Mouse (Mus musculus) left cerebral cortex, adult 8-10 months (tissue): ENCODE measurements at regions not wholly inside any gene's neighbourhood (a gene's known extent, or its start where the extent isn't known, plus 50 kb on each side); places are given as distances from the start of the nearest gene placed in this dataset.

Experiments
- DNase-seq, 2 experiments: peaks; one replicate each; pipeline ENCODE4 v3.0.0; 2022; ENCODE audit warnings: low spot score in 2 of 2

DNA sequence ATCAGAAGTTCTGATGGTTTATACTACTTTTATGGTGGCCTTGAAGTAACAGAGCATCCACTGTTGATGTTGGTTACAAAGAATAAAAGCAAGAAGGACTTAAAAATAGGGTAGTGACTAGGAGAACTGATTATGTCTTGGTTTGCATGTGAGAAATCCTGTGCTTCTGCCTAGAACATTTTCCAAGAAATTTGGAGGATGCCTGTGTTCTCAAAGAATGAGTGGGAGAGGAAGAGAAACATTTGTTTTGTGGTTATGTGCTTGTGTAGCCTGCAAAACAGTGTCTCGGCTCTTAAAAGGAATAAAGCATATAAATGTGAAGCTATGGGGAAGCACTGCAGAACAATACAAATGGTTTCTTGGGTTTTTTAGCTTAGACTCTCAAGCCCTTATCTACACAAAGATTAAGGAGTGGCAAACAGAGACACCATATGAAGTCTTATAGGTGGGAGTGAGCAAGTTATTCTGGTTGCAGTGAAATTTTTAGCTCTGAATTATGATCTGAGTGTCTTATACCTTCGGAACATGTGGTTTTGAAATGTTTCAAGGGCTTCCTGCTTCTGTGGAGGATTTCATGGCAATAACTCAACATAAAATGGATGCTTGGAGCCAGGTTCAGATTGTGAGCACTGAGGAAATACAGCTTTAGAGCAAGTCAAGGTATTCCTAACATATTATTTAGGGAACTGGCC, 372.1 kb upstream of the Man1a start:
- DNase-seq: peak in 1 of 2 experiments; percentile 16

DNA sequence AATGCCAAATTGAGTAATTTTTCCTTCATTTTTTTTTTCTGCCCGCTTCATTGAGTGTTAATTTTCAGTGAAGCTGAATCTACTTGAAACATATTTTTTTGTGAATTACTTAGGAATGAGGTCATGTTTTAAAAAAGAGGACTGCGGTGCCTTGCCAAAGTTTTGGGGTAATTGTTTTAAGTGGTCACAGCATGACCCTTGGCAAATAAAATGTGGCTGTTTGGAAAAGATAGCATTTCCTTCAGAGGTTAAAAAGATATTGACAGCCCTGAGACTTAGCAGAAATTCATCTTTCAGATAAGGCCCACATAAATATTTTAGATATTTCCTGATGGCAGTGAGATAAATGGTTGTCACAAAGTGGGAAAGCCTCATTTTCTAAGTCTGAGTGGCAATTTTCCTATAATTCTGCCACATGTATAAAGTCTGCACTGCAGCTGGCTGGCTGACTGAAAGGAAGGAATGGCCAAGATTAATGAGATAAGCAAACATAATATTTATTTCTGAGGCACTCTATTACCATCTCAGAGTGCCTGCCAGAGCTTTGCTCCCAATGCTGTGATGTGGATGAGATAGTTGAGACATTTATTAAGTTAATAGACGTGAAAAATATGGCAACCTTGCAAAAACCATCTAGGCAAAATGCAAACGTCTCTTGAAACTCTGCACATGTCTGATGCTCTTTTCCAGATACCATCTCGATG, 327.0 kb upstream of the Man1a start:
- no peak for DNase-seq

DNA sequence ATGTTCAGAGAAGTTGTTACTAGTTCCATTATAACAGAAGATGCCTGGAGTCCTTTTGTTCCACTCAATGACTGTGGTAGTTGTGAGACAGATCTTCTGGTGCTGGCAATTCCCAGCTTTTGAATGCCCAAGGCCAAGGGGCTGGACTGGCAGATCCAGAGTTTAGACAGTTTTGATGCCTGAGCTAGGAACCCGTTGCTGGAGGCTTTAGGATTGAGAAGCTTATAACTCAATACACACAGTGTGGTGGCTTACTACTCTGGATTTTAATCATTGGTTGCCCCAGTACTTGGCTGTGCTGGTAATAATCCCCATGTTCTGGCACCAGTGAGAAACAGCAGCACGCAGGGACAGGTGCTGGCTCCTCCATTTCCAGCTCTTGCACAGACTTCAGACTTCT, 307.3 kb upstream of the Man1a start:
- no peak for DNase-seq

DNA sequence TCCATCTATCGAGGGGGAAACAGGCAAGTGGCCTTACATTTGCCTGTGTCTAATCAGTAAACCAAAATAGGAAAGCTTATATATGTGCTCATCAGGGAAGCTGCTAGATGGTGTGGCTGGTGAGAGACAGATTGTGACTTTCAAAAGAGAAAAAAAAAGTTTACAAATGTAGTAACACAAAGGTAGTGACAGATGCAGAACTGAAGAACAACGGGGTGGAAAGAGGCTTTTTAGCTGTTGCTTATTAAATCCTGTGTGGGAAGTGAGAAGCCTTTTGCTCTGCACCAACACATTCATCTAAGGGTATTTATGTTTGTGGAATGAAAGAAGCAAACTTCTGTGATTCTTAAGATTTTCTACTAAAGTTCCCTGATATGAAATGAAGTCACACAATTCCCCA, 305.1 kb upstream of the Man1a start:
- peak in 1 of 2 experiments; percentile 33 for DNase-seq

DNA sequence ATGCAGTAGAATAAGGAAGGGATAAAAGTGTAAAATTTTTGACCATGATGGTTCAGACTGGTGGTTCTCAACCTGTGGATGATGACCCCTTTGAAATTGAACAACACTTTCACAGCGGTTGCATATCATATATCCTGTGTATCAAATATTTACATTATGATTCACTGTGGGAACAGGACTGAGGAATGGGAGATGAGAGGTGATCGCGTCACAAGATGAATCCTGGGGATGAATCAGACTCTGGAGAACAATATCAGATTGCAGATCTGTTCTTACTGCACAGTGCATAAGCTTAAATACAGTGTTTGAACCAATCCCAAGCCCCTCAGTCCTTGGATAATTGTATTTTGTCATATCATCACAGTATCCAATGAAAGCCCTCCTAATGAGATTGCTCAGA, 292.7 kb upstream of the Man1a start:
- no peak for DNase-seq

DNA sequence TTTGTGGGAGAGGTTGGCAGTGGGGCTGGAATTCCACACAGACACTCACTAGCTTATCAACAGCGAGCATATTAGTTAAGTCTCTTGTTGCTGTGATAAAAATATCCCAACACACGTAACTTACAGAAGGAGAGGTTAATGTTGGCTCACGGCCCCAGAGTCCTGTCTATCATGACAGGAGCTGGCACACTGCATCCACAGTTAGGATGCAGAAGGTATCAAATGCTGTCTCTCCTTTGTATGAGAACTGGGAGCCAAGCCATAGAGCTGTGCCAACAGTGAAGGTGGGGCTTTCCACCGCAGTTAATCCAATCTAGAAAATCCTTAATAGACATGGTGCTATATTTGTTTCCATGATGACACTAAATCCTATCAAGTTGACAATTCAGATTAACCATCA, 288.9 kb upstream of the Man1a start:
- DNase-seq: no peak

DNA sequence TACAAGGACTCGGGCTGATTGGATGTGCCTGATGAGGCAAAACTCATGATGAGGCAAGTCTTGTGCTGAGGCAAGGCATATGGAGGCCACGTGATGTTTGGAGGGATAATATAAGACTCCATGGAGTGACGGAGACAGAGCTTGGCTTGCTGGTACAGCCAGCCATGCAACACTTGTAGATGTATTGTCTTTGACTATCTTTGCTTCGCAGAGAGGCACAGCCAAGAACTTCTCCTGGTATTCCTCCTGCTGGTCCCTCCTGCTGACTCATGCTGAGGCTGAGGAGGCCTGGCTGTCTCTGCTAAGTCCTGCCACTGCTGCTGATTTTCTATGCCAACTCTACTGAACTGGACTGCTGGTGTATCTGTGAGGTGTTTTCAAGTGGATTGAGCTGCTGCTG, 260.8 kb upstream of the Man1a start:
- peak in 1 of 2 experiments; percentile 13 for DNase-seq
